Mouse (Mus musculus) brain, embryonic 18.5 days (tissue): ENCODE results near the gene Snx10.

ENCODE experiments used
- DNase-seq: peaks from one replicate; pipeline ENCODE4 v3.0.0-alpha.2; 2012; ENCODE audit warnings: low read depth, low spot score

Snx10 gene

DNA sequence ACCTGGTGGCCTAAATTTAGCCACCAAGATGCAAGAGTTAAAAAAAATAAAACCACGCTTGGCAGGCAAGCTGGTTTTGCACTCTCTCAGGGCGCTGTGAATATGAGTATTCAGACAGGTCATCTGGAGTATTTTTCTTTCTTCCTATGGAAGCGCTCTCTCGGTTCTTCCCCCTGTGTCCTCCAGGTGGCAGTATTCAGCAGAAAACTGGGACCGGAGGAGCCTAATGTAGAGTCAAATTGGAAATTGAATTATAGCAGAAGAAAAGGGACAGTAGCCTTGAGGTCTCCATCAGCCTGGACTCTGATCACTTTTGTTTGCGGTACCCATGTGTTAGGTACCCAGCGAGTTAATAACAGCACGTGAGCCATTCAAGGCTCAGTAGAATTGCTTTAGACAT is 62.3 kb downstream of the Snx10 start:
- no peak for DNase-seq

DNA sequence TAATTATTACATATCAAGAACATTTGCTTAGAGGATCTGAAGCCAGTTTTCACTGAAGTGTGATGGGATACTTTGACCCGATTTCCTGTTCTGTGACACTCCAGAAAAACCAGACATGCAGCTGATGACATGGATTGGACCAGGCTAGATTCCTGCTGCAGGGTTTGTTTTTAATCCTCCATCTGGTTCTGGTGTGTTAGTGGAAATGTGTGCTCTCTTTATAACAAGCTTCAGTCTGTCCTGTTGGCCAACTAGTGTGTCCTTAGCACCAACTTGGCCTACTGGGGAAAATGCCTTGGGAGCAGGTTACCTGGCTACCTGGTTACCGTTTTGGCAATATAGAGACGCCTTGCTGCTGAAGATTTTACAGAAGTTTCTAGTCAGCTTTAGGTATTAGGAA is 63.6 kb downstream of the Snx10 start:
- DNase-seq = no peak

DNA sequence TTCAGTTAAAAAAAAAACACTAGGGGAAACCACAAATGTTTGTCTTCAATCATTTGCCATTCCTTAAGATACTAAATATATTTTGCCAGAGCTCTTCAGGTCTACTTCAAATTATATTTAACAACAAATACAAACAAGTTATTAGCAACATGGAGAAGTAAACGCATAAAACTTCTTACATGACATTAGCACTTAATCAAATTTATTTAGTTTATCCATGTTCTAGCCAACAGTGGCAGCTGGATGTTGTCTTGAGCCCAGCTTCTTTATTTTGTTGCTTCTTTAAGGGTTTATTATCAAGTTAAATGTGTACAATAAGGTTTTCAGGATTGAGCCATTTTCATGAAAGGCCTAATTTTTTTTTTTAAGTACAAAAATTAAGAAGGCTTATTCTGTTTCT is 67.6 kb downstream of the Snx10 start:
- DNase-seq = no peak

DNA sequence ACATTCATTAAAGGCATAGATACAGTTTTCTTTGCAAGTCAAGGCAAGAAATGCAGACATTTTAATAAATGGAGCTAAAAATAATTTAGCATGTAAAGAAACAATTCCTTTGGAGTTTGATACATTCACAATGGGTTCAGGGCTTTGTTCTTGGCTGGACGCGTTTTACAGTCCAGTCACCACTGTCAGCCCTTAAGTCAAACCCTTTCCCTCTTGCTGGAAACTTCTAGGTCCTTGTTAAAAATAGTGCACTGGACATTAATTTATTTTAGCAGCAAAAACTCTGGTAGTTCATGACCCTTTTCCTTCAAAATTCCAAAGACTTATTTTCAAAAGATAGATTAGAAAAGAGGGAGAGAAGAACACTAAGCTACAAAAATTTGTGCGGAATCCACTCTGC is 68.1 kb downstream of the Snx10 start:
- DNase-seq = no peak

DNA sequence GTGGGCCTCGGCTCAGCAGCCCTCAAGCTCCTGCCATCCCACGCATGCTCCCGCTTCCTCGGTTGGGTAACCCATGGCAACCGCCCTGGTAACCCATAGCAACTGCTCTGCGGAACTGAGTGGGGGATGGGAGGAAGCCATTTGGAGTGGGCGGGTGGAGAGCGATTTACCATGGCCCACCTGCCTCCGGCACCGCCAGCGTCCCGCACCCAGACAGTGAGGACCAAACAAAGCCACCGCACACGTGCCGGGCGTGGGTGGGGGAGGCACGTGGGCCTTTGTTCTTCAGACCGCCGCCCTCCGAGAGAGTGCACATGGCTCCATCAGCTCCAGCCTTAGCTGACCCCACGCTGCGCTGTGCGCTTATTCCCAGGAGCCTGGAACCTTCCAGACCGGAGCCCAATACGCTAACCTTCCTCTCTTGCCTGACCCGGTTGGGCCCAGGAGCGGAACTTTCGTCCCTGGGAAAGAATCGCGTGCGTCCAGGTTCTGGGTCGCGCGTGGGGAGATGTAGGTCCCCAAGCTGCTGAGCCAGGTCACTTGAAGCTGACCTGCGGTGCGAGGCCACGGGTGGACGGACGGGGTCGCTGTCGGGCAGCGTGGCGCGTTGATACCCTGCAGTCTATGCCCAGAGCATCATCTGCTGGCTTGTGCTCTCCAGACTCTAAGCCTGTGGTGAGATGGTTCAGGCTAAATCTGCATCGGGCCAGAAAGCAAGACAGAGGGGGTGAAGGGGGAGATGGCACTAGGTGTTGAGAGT is 68.8 kb downstream of the Snx10 start:
- DNase-seq = peak; percentile 95

DNA sequence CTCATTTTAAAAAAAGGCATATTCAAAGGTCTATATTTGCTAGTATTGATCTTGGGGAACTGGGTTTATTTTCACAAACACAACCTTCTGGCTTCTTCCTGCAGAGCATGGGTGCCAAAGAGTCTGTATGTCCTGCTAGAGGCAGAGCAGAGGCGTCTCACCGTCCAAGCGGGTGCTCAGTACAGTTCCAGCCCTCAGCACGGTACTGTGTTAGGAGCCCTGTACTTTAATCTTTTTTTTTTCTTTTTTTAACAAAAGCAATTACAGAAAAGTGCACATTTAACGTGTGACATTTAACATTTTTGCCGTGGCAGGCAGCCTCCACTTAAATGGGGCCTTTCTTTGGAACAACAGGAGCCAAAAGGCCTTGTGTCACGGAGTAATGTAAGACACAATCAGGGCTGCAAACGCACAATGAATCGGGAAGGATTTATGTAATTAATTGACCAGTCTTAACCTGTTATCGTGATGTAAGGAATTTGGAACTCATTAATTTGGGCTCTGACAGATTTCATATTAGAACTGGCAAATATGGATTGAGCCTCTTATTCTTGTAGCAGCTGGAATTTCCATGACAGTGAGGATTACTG is 69.8 kb downstream of the Snx10 start:
- no peak for DNase-seq

DNA sequence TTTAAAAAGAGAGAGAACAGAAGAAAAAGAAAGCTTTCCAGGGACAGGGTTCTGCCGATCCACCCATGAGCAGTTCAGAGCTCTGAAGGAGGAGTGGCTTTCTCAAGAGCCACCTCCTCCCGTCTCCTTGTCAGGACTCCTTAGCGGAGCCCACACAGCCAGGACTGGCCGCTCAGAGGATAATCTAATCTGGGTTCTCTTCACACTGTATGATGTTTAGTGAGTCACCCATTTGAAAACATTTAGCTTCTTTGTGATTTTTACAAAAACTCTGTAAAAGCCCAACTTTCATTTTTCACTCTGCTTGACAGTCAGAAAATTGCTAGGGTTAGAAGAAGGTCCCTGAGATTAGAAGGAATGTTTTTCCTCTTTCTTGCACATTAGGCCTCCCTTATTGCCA is 70.8 kb downstream of the Snx10 start:
- no peak for DNase-seq

DNA sequence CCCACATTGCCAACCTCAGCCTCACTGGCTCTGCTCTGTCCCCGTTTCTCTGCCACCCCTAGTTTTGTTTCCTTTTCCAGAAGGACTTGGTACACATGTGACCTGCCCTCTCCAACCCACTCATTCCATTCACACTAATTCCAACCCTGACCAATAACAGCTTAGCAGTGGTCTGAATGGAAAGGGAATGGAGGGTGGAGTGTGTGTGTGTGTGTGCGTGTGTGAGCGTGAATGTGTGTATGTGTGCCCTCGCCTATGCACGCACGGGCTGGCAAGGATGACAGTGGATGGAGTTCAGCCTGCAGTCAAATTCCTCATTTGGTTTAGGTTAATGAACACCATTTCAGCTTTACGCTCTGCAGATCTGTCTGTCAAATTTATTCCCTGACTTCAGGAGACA is 74.4 kb downstream of the Snx10 start:
- no peak for DNase-seq

DNA sequence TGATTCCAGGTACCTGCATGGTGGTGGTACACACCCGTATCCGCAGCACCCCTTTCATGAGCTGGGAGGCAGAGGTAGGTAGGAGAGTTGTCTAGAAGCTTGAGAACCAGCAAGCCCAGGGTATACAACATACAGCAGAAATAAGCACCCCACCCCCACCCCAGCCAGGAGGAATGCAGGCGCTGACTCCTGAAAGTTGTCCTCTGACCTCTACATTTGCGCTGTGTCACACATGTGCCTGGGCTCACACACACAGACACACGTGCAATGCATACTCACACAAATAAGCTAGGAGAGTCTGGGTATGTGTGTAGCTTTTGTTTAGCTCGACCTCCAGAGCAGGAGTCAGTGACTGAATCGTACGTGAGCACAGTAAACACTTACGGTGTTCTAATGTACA is 76.7 kb downstream of the Snx10 start:
- DNase-seq = no peak

DNA sequence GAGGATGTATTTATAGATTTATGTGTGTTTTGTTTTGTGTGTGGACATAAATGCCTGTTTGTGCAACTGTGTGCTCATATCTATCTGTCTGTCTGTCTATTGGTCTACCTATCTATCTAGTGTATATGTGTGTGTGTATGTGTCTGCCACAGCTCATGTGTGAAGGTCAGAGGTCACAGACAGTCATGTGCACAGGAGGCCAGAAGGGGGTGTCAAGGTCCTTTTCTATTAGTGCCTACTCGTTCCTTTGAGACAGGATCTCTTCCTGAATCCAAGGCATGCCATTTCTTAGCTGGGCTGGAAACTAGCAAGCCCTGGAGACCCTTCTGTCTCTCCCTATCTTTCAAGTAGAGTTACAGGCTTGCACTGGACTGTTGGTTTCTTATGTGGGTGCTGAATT is 78.6 kb downstream of the Snx10 start:
- DNase-seq = no peak

DNA sequence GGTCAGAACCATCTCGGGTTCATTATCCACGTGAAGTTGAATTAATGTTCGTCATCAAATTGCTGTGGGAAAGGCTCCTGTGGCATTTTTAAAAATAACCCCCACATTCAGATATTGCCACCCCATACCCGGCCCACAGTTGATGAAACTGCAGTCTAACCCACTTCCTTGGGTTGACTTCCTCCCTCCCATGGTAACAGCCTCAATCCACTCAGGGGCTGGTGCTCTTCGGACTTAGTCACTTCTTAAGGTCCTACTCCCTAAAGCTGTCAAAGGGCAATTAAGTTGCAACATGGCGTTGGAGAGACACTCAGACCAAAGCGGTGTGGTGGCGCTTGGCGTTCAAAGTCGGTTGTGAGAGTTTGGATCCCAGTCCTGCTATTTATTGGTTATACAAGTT is 80.0 kb downstream of the Snx10 start:
- DNase-seq = no peak

DNA sequence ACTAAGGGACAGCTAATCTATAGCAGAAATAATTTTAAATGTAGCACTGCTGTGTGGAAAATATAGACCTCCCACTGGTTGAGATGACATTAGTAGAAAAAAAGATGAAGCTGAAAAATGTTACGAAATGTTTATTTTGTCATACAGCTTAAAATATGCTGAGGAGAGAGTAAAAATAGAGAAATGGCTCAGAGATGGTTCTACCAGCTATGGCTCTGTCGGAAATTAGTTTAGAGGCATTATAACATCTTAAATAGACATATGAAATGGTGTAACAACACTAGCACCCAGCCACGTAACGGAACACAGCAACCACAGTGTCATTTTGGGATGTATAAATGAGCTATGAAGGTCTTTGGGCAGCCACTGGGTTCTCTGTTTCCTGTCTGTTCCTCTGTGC is 82.5 kb downstream of the Snx10 start:
- no peak for DNase-seq

DNA sequence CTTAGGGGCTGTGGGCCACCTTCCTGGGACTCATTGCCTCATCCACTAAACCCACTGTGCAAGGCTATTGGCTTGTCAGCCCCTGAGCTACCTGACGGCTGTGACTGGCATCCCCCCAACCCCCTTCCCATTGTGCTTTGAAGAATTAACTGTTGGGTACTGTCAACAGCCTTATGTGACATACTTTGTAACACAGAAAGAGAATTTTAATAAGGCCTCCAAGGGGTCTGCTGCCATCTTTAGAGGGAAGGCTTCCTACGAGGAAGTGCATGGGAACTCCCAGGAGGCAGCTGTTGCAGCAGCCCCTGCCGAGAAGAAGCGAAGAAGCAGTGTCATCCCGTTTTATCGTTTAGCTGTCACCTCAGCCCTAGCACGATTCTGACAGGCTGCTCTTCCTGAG is 83.1 kb downstream of the Snx10 start:
- DNase-seq = no peak

DNA sequence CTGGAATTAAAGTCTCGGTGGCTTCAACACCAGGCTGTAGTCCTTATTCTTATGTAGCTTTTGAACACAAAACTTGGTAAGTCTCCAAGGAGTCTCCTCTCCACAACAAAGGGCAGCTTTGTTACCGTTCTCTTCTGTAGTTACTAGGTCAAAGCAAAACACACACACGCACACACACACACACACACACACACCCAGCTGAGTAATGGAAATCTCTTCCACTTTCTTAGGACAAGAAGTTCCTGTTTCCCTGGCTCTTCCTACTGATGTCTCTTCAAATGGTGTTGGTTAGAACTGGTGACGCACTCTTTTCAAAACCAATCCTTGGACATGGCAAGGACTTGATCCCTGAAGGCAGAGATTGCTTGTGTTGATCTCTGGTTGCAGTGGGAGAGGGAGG is 87.9 kb downstream of the Snx10 start:
- no peak for DNase-seq

DNA sequence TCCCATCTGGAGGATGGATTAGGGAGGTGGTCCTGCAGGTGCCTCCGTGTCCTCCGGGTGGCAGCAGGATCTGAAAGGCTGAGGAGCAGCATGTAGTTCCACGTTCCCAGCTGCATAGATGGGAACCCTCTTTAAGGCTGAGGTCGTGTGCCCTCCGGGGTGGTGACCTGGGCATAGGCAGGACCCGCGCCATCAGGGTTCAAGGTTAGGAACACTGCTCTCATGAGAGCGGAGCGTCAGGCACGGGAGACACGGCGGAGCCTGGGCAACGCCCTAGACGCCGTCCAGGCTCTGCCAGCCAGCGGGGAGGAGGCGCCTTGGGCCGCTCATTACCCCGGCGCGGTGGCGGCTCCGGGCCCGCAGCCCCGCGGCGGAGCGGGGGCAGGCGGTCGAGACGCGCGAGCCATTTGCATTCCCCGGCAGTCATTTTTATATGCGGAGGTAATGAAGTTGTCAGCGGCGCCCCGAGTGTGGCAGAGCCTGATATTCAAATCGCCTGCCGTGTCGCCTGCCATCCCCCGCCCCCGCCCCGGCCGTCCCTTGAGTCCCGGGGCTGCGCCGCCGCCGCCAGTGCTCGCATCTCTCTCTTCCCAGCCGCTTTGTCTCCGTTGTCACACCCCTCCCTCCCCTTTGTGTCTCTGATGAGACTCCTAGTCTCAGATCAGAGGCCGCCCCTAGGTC is 88.8 kb downstream of the Snx10 start:
- DNase-seq = no peak

DNA sequence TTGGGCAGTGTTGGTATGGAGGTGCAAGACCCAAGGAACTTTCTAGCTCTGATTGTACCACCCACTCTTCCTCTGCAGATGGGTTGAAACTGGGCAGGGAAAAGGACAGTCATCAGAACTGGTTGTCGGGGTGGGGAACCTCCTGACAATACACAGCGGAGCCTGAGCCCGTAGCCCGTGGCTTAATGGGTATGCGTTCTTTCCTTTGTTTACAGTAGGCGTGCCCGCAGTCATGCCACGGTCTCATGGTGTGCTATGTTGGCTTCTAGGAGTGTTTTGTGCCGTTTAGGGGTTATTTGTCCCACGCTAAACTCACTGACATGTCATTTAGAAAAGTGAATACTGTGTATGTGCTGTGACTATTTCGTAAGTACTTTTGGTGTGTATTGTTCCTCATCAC is 90.0 kb downstream of the Snx10 start:
- no peak for DNase-seq

DNA sequence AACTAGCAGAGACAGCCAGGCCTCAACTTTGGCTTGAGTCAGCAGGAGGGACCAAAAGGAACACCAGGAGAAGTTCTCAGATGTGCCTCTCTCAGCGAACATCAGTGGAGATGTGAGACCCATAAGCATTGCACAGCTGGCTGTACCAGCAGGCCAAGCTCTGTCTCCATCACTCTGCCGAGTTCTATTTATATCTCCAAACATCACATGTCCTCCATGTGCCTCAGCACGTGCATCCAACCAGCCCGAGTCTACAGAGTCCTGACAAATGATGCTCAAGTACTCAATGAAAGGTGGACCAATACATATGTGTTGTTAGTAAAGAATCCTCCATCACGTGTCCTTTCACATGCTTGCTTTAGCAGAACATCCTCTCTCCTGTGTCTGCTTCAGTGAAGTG is 103.1 kb downstream of the Snx10 start:
- DNase-seq = no peak

DNA sequence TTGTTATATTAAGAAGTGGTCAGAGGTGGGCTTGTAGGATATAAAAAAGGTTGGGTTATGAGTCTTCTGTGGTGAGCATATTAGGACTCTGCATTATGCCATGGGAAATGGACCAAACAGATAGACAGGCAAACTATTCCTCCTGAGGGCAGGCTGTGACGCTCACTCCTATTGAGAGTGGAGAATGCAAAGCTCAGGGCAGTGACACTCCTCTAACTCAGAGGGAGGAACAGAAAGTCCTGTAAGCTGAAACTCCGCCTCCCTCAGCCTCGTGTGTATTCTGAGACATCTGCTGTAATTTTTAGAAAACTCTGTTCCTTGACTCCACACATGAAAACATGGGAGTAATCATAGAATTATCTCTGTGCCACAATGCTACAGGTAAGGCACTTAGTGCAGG is 106.0 kb downstream of the Snx10 start:
- no peak for DNase-seq

DNA sequence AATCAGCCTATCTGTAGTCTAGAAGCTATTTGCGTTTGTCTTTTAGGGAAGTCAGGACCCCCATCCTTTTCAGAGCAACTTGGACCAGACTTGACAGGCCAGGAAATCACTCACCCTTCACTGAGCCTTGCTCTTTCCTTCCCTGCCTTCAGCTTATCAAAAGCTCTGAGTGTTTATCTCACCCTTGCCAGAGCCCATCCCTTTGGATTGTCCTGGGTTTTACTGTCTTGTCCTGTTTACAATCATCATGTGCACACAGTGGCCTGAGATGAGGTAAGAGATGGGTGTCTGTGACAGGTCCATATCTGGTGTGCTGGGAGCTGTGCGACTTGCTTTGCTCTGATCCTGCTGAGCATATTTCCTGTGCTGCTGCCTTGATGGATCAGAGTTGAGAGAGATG is 106.5 kb downstream of the Snx10 start:
- no peak for DNase-seq

DNA sequence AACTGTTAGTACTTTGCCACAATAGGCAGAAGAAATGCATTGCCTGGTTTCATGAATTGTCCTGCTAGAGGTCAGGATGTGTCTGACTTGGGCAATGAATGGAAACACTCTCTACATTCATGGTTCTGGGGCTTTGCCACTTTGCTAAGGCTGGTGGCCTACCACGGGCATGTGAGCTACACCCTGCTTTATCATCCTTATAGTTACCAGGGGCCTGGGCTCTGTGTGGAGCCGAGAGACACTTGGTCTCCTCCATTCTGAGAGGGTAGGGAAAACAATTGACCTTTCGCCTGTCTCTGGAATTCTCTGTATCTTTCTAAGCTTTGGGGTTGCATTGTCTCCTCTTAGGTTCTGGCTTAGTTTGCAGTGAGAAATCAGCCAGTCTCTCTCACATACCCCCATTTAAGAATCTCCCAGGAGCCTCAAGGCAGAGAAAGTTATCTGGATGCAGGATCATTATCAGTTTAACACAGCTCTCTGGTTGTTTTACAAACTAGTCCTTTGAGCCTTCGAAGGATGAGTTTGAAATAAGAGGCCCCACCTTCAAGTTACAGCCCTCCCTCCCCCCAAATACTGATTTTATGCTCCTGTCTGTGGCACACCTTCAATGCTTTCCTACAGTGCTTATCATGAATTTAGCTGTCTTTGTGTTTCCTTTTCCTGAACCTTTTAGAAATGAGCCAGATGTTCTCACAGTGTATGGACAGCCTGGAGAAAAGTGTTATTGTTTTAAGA is 109.4 kb downstream of the Snx10 start:
- DNase-seq = no peak

DNA sequence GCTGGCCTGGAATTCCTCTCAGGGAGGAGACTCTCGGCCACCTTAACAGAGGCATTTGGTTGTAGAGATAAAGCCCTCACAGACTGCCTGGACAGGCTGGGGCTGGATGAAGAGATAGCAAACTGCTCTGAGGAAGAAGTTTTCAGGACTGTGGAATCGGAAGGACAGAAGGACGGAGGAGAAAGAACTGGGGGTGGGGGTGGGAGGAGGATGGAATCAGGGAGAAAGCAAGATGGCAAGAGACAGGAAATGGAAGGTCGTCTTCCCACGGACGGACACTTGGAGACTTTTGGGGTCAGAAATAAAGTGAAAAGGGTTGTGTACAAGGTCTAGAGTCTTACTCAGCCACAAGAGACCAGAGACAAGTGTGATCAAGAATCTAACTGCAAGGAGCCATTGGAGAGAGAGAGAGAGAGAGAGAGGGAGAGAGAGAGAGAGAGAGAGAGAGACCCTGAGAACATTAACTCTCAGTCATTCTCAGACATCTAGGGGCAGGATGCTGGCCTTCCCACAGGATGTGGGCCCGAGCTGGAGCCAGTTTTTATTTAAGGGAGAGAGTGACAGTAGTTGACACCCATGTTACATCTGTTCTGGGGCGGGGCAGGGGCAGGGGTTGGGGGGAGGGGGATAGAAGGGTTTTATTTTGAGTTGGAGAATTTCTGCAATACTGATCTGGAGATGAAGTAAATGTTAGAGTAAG is 110.1 kb downstream of the Snx10 start:
- DNase-seq = no peak

DNA sequence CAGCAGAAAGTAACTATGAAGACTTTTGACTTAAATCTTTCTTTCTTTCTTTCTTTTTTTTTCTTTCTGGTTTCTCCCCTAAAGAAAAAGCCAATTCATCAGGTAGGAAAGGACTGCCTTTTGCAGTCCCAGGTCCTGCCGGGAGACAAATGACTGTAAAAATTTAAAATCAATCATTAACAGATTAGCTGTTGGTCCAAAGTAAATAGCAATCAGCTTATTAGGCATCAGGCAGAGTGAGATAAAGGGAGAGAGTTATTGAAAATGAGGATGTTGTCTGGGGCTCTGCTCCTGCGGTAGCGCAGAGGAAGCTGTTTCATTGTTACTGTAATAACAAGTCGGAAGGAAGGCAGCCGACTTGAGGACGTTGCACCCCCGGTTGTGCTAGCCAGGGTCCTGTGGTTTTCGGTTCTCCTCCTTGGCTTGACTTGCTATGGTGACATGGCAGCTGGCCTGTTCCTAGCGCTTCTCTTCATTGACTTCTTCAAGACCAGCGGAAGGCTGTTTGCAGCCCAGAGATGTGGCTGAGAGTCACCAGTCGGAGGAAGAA is 112.4 kb downstream of the Snx10 start:
- DNase-seq = no peak
